Mouse (Mus musculus) midbrain, embryonic 16.5 days (tissue): ENCODE measurements around the gene Col23a1. TPM values are rescaled to one million over a fixed set of nuclear protein-coding genes. Genes with fewer than 3 reads are reported as not detected.
A peak's percentile ranks its signal among the peaks of the same experiment; 100 is the strongest.

Source experiments
- ATAC-seq: fragments of 200-750 bp; cut with Nextera tagmentation; 2 replicates; pipeline ENCODE4 v1.8.0; 2017; ENCODE audit warnings: moderate TSS enrichment
- H3K27ac ChIP-seq: fragments of 300-500 bp; sonication (generic); 2 replicates; pipeline ENCODE4 v1.5.1; 2014; ENCODE audit warnings: mild to moderate bottlenecking, low read length, mixed read lengths
- H3K27me3 ChIP-seq: fragments of 300-500 bp; sonication (generic); 2 replicates; pipeline ENCODE4 v1.6.1; 2014; ENCODE audit warnings: low read depth, low read length, mixed read lengths; ENCODE audit not compliant: control insufficient read depth, insufficient read depth
- H3K36me3 ChIP-seq: fragments of 300-500 bp; sonication (generic); 2 replicates; pipeline ENCODE4 v1.6.1; 2014; ENCODE audit warnings: mild to moderate bottlenecking, low read length, moderate library complexity, mixed read lengths; ENCODE audit not compliant: control insufficient read depth, insufficient read depth
- H3K4me1 ChIP-seq: fragments of 300-500 bp; sonication (generic); 2 replicates; pipeline ENCODE4 v1.6.1; 2014; ENCODE audit warnings: mild to moderate bottlenecking, low read length, mixed read lengths; ENCODE audit not compliant: control insufficient read depth, insufficient read depth
- H3K4me2 ChIP-seq: fragments of 300-500 bp; sonication (generic); 2 replicates; pipeline ENCODE4 v1.6.1; 2014; ENCODE audit warnings: mild to moderate bottlenecking, low read length, mixed read lengths
- H3K4me3 ChIP-seq: fragments of 300-500 bp; sonication (generic); 2 replicates; pipeline ENCODE4 v1.5.1; 2014; ENCODE audit warnings: low read depth, mild to moderate bottlenecking, low read length, moderate library complexity, mixed read lengths
- H3K9ac ChIP-seq: fragments of 300-500 bp; sonication (generic); 2 replicates; pipeline ENCODE4 v1.6.1; 2014; ENCODE audit warnings: low read depth, low read length, mixed read lengths
- H3K9me3 ChIP-seq: fragments of 300-500 bp; sonication (generic); replicated peaks from 2 replicates; pipeline ENCODE4 v1.6.1; 2014; ENCODE audit warnings: mild to moderate bottlenecking, low read length, mixed read lengths; ENCODE audit not compliant: control insufficient read depth, poor library complexity, severe bottlenecking
- WGBS: fragments of 180-500 bp; shearing (Covaris S2); extraction: QIAGEN DNeasy Blood & Tissue Kit; methylation state at CpG from one replicate; pipeline ENCODE4 v1.1.7; 2014; 5-methylcytosine and 5-hydroxymethylcytosine counted together
- polyA plus RNA-seq: library from polyadenylated mRNA; unstranded; fragments of >200 nt; fragmentation: Nextera tagmentation; extraction: Ambion mirVana; gene quantifications from 2 replicates; pipeline ENCODE4 v1.2.1, GENCODE M21; 2015

Gene Col23a1
- 3.0 and 4.1 TPM in 2 replicates for polyA plus RNA-seq

GRCm38 (mm10) chr11:51289564-51290041 lies at the start of gene Col23a1:
Col23a1 (plus strand) TSS chr11:51289920.
- H3K9me3 ChIP-seq, result no peaks in the 10 kb centered on the region
- no peak within 1 kb of the TSS for H3K27ac ChIP-seq
- H3K4me1 ChIP-seq, result peaks cover 4% of the 10 kb centered on the region
- no peaks in the 10 kb centered on the region for H3K27me3 ChIP-seq
- peak within 1 kb of the TSS; percentile 59 for H3K4me3 ChIP-seq
- WGBS, result 0% methylated on average over 33 of the region's 38 CpGs
- ATAC-seq, result peak; percentile 75
- peak within 1 kb of the TSS; percentile 47 for H3K9ac ChIP-seq
- no peaks in the 10 kb centered on the region for H3K36me3 ChIP-seq
- peak within 1 kb of the TSS; percentile 95 for H3K4me2 ChIP-seq

GRCm38 (mm10) chr11:51242897-51243296 lies 46.8 kb upstream of the Col23a1 start:
- Histone ChIP-seq H3K9ac (no peak overlapping the region), H3K9me3 (no peaks in the 10 kb centered on the region), H3K4me3 (no peak overlapping the region), H3K27ac (no peak overlapping the region), H3K27me3 (no peaks in the 10 kb centered on the region), H3K36me3 (no peaks in the 10 kb centered on the region), H3K4me2 (no peak overlapping the region), H3K4me1 (no peaks in the 10 kb centered on the region)
- no peak for ATAC-seq
- WGBS, result 88% methylated on average over 2 of the region's 2 CpGs

GRCm38 (mm10) chr11:51257006-51257405 lies 32.7 kb upstream of the Col23a1 start:
- Histone ChIP-seq H3K4me1 (0 out of 2 replicates have a peak, but pooled peaks cover under 1% of the 10 kb centered on the region), H3K9ac (no peak overlapping the region), H3K27me3 (no peaks in the 10 kb centered on the region), H3K4me2 (no peak overlapping the region), H3K9me3 (no peaks in the 10 kb centered on the region), H3K4me3 (no peak overlapping the region), H3K27ac (no peak overlapping the region), H3K36me3 (no peaks in the 10 kb centered on the region)
- WGBS, result 90% methylated on average over 4 of the region's 4 CpGs
- ATAC-seq, result no peak

GRCm38 (mm10) chr11:51261680-51262219 lies 28.0 kb upstream of the Col23a1 start, which contains the start of gene Clk4:
Clk4 (plus strand) TSS chr11:51261730.
- Histone ChIP-seq H3K4me1 (peaks cover 31% of the 10 kb centered on the region), H3K36me3 (no peaks in the 10 kb centered on the region), H3K4me2 (peak within 1 kb of the TSS; percentile 92), H3K9me3 (no peaks in the 10 kb centered on the region), H3K9ac (peak within 1 kb of the TSS; percentile 99), H3K27ac (peak within 1 kb of the TSS; percentile 88), H3K4me3 (peak within 1 kb of the TSS; percentile 95), H3K27me3 (no peaks in the 10 kb centered on the region)
- WGBS, result 87% methylated on average over 3 of the region's 3 CpGs
- ATAC-seq, result no peak

GRCm38 (mm10) chr11:51262342-51263285 lies 27.1 kb upstream of the Col23a1 start, which contains the start of gene BC049762:
BC049762 (minus strand) TSS chr11:51263046.
- 0 out of 2 replicates have a peak, but pooled peaks cover 2% of the 10 kb centered on the region for H3K36me3 ChIP-seq
- no peaks in the 10 kb centered on the region for H3K9me3 ChIP-seq
- peak within 1 kb of the TSS; percentile 99 for H3K9ac ChIP-seq
- peak within 1 kb of the TSS; percentile 92 for H3K4me2 ChIP-seq
- no peaks in the 10 kb centered on the region for H3K27me3 ChIP-seq
- 9% methylated on average over 57 of the region's 57 CpGs for WGBS
- peak; percentile 99 for ATAC-seq
- H3K27ac ChIP-seq, result peak within 1 kb of the TSS; percentile 98
- H3K4me1 ChIP-seq, result peaks cover 31% of the 10 kb centered on the region
- peak within 1 kb of the TSS; percentile 95 for H3K4me3 ChIP-seq

GRCm38 (mm10) chr11:51263286-51263831 lies 26.4 kb upstream of the Col23a1 start:
- WGBS, result under 1% methylated on average over 49 of the region's 50 CpGs
- peak; percentile 69 for ATAC-seq

GRCm38 (mm10) chr11:51264352-51264751 lies 25.4 kb upstream of the Col23a1 start:
- Histone ChIP-seq H3K27me3 (no peaks in the 10 kb centered on the region), H3K9ac (peak overlapping the region; percentile 47; the same call in 1 of the 2 replicates), H3K4me3 (peak overlapping the region; percentile 95), H3K9me3 (no peaks in the 10 kb centered on the region), H3K27ac (no peak overlapping the region), H3K4me2 (peak overlapping the region; percentile 75), H3K36me3 (0 out of 2 replicates have a peak, but pooled peaks cover 2% of the 10 kb centered on the region), H3K4me1 (peaks cover 31% of the 10 kb centered on the region)
- ATAC-seq, result no peak
- WGBS, result 40% methylated on average over 6 of the region's 6 CpGs

More at GRCm38 (mm10) chr11:51263286-51263831, 26.4 kb upstream of the Col23a1 start:
- H3K4me1 ChIP-seq, result peaks cover 31% of the 10 kb centered on the region
- H3K4me2 ChIP-seq, result peak overlapping the region; percentile 75
- H3K9ac ChIP-seq, result peak overlapping the region; percentile 99
- H3K4me3 ChIP-seq, result peak overlapping the region; percentile 95
- H3K9me3 ChIP-seq, result no peaks in the 10 kb centered on the region
- H3K27ac ChIP-seq, result peak overlapping the region; percentile 98
- 0 out of 2 replicates have a peak, but pooled peaks cover 2% of the 10 kb centered on the region for H3K36me3 ChIP-seq
- H3K27me3 ChIP-seq, result no peaks in the 10 kb centered on the region

- Histone ChIP-seq H3K9ac (0 out of 2 replicates have a peak overlapping the region, but pooled peaks have one; percentile 14), H3K4me3 (peak overlapping the region; percentile 95; the same call in 1 of the 2 replicates), H3K4me2 (peak overlapping the region; percentile 75), H3K4me1 (peaks cover 31% of the 10 kb centered on the region), H3K9me3 (no peaks in the 10 kb centered on the region), H3K27ac (0 out of 2 replicates have a peak overlapping the region, but pooled peaks have one; percentile 38), H3K27me3 (no peaks in the 10 kb centered on the region), H3K36me3 (0 out of 2 replicates have a peak, but pooled peaks cover 2% of the 10 kb centered on the region)
- WGBS, result 44% methylated on average over 3 of the region's 3 CpGs
- ATAC-seq, result no peak
These were observed 24.4 kb upstream of the Col23a1 start for GRCm38 (mm10) chr11:51265326-51265725.
